In genomic region chr13:96030368-96031223, GRCm38 (mm10) we compare ENCODE assay signal across 9 mouse cellular contexts. TPM values are rescaled to one million over a fixed set of nuclear protein-coding genes. Genes with fewer than 3 reads are reported as not detected.
DNase-seq lines count a peak whose midpoint lies in the region; ATAC-seq lines count a peak whose summit lies in the region.
"Had no signal": no experiment of that assay in that cellular context is flagged by ENCODE, and none has a peak within 500 bp of the region (broad histone marks: within the 10 kb centered on the region; RNA-seq: fewer than 3 reads in every experiment).

No protein-coding gene starts in this region.

- 65% methylated on average over 19 of the region's 19 CpGs for WGBS in kidney, embryonic 14.5 days

- no peak for ATAC-seq in kidney, embryonic 14.5 days (ENCODE audit: low FRiP score, low TSS enrichment)

- H3K9me3 ChIP-seq in kidney, embryonic 14.5 days (ENCODE audit: control insufficient read depth, low read length): no peaks in the 10 kb centered on the region

- H3K4me2 ChIP-seq in kidney, embryonic 14.5 days (replicated peaks; ENCODE audit: low read depth, low read length): no peak overlapping the region

- no peaks in the 10 kb centered on the region for H3K4me1 ChIP-seq in kidney, embryonic 14.5 days (ENCODE audit: control insufficient read depth, insufficient read depth, low read length)

- DNase-seq in kidney, adult 18-20 months: peak; percentile 57
- peak; percentile 44 for DNase-seq in NIH3T3 (ENCODE audit: low read depth)
- peak; percentile 53 to 57 for DNase-seq in cerebellum, postnatal 36 days
- DNase-seq in heart, postnatal 14 days: peak; percentile 34 to 55
- DNase-seq in layer of hippocampus, postnatal 10 days (ENCODE audit: low spot score in 2 of 2): peak; percentile 77 to 81
- peak; percentile 59 for DNase-seq in mesoderm, embryonic 11.5 days (ENCODE audit: low read depth, low spot score)
- peak; percentile 36 for DNase-seq in splenic B cell, adult 2 months (ENCODE audit: low read depth, low spot score)

- no peaks in the 10 kb centered on the region for H3K36me3 ChIP-seq in kidney, embryonic 14.5 days (ENCODE audit: control insufficient read depth, insufficient read depth, low read length)
- H3K36me3 ChIP-seq in splenic B cell, adult 2 months (ENCODE audit: control insufficient read depth, insufficient read depth, low read length, poor library complexity, severe bottlenecking): no peaks in the 10 kb centered on the region

- H3K27me3 ChIP-seq in kidney, embryonic 14.5 days (ENCODE audit: control insufficient read depth, insufficient read depth, low read length): no peaks in the 10 kb centered on the region
- no peaks in the 10 kb centered on the region for H3K27me3 ChIP-seq in splenic B cell, adult 2 months (ENCODE audit: control insufficient read depth, insufficient read depth, low read length, poor library complexity, severe bottlenecking)

- no peak overlapping the region for H3K9ac ChIP-seq in kidney, embryonic 14.5 days (ENCODE audit: low read depth, low read length)

- no peak overlapping the region for H3K4me3 ChIP-seq in kidney, embryonic 14.5 days (ENCODE audit: low read length)

- intact Hi-C loops in heart, postnatal 14 days (cut with DNase I): loop anchor here (1.0 to 10.0 kb wide), 3 partner anchors 224 to 564 kb away; no protein-coding TSS in a partner anchor

- H3K27ac ChIP-seq in kidney, embryonic 14.5 days (ENCODE audit: low read depth, low read length): no peak overlapping the region

RNA-seq across cellular contexts. Expression of gene Gm20075, which starts 50.6 kb away (rescaled TPM):
- polyA plus RNA-seq in kidney, embryonic 14.5 days (2014; fragmentation: Nextera tagmentation; extraction: Ambion mirVana): 33.9 and 40.6 TPM in 2 replicates
- 10 to 100 TPM; 13.1 to 14.8 TPM for total RNA-seq in heart, postnatal 14 days (2021)
- 10 to 100 TPM; 27.7 to 29.7 TPM for total RNA-seq in layer of hippocampus, postnatal 10 days (2021)

RNA-seq across cellular contexts. Expression of gene Gm17190, which starts 51.3 kb away (rescaled TPM):
- not detected in 2 replicates for polyA plus RNA-seq in kidney, embryonic 14.5 days (2014; fragmentation: Nextera tagmentation; extraction: Ambion mirVana)
- total RNA-seq in heart, postnatal 14 days (2021): not detected
- not detected for total RNA-seq in layer of hippocampus, postnatal 10 days (2021)
- total RNA-seq: neutrophil, adult 5-6 weeks had no signal
